Mouse (Mus musculus) sigmoid colon, adult 10 weeks (tissue): ENCODE results near the gene Rnase2a. TPM values are rescaled to one million over a fixed set of nuclear protein-coding genes. Genes with fewer than 3 reads are reported as not detected.

Experiments
- polyA plus RNA-seq: library from polyadenylated mRNA; stranded (reverse); fragments of 350-450 nt; fragmentation: Illumina TruSeq; extraction: RNeasy Lipid Tissue Mini Kit (QIAGEN cat#74804); gene quantifications from one replicate; pipeline ENCODE4 v1.2.3, GENCODE M21; 2014; ENCODE audit warnings: low read depth, low replicate concordance

Rnase2a gene
- polyA plus RNA-seq = not detected

DNA sequence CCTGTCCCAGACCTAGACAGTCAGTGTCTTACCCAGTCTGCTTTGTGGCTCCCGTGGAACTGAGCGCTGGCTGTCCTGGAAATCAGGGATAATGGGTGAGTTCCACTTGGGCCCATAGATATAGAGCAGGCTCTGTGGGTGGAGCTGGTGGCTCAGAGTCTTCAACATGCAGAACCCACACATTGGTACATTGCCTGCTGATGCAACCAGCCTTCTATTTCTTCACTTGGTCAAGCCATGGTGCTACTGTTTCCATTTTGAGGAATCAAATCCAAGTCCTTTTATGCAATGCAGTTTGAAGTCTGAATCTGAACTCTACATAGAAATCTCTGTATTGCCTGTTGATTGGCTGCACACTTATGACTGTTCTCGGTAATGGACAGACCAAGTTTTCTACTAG, at the start of gene Rnase2a:
Gene Rnase2a, minus strand, starts transcription at position 72 of the 400 bp plus-strand sequence.

Other genes with a start within 250 kb of the Rnase2a start
- 0.38 TPM for gene Rnase10, start 248.4 kb downstream of the Rnase2a start, polyA plus RNA-seq
- gene Rnase9, start 214.2 kb downstream of the Rnase2a start, polyA plus RNA-seq = 0.38 TPM
- gene Rnase11, start 205.9 kb downstream of the Rnase2a start, polyA plus RNA-seq = not detected
- gene Rnase12, start 198.5 kb downstream of the Rnase2a start, polyA plus RNA-seq = 1.1 TPM
- not detected for gene Olfr750, start 181.7 kb downstream of the Rnase2a start, polyA plus RNA-seq
- gene Rnase4, start 165.0 kb downstream of the Rnase2a start, polyA plus RNA-seq = 381 TPM
- 14.5 TPM for gene Ang, start 165.0 kb downstream of the Rnase2a start, polyA plus RNA-seq
- gene Eddm3b, start 141.7 kb downstream of the Rnase2a start, polyA plus RNA-seq = not detected
- gene Rnase6, start 132.2 kb downstream of the Rnase2a start, polyA plus RNA-seq = 10.4 TPM
- gene Rnase1, start 109.3 kb downstream of the Rnase2a start, polyA plus RNA-seq = 11.5 TPM
- 2.9 TPM for gene Rnase2b, start 93.9 kb downstream of the Rnase2a start, polyA plus RNA-seq
- not detected for gene Ang2, start 57.0 kb downstream of the Rnase2a start, polyA plus RNA-seq
- not detected for gene Ear14, start 52.7 kb downstream of the Rnase2a start, polyA plus RNA-seq
- gene Gm7247, start 105.6 kb upstream of the Rnase2a start, polyA plus RNA-seq = not detected
- gene Vmn2r88, start 154.7 kb upstream of the Rnase2a start, polyA plus RNA-seq = not detected
- gene Vmn2r89, start 195.7 kb upstream of the Rnase2a start, polyA plus RNA-seq = not detected